Mouse (Mus musculus): ENCODE measurements around the gene Tmem198.

The Tmem198 gene

GRCm38 (mm10) chr1:75486561-75486960 lies 7.2 kb downstream of the Tmem198 start:
- in situ Hi-C loops (cut with MboI; ENCODE audit: low sequenced_read_pairs) = no loop called here

- in situ Hi-C loops (cut with MboI; ENCODE audit: low sequenced_read_pairs) = no loop called here
Measured at GRCm38 (mm10) chr1:75487040-75487404, 7.7 kb downstream of the Tmem198 start.

GRCm38 (mm10) chr1:75487405-75488161 lies 8.3 kb downstream of the Tmem198 start:
- in situ Hi-C loops (cut with MboI; ENCODE audit: low sequenced_read_pairs) = no loop called here

GRCm38 (mm10) chr1:75490785-75491551 lies 11.6 kb downstream of the Tmem198 start:
- in situ Hi-C loops (cut with MboI; ENCODE audit: low sequenced_read_pairs) = no loop called here

- in situ Hi-C loops (cut with MboI; ENCODE audit: low sequenced_read_pairs) = no loop called here
Measured at GRCm38 (mm10) chr1:75492579-75493170, 13.3 kb downstream of the Tmem198 start.

GRCm38 (mm10) chr1:75494878-75495548 lies 15.7 kb downstream of the Tmem198 start:
- in situ Hi-C loops (cut with MboI; ENCODE audit: low sequenced_read_pairs) = no loop called here

- in situ Hi-C loops (cut with MboI; ENCODE audit: low sequenced_read_pairs) = no loop called here
Measured at GRCm38 (mm10) chr1:75498897-75499296, 19.6 kb downstream of the Tmem198 start.

GRCm38 (mm10) chr1:75499441-75499840 lies 20.1 kb downstream of the Tmem198 start:
- in situ Hi-C loops (cut with MboI; ENCODE audit: low sequenced_read_pairs) = no loop called here

- in situ Hi-C loops (cut with MboI; ENCODE audit: low sequenced_read_pairs) = no loop called here
Measured at GRCm38 (mm10) chr1:75501905-75502304, 22.6 kb downstream of the Tmem198 start.

- in situ Hi-C loops (cut with MboI; ENCODE audit: low sequenced_read_pairs) = no loop called here
Measured at GRCm38 (mm10) chr1:75502945-75503650, 23.8 kb downstream of the Tmem198 start.

- in situ Hi-C loops (cut with MboI; ENCODE audit: low sequenced_read_pairs) = no loop called here
Measured at GRCm38 (mm10) chr1:75503651-75503980, 24.3 kb downstream of the Tmem198 start.

- in situ Hi-C loops (cut with MboI; ENCODE audit: low sequenced_read_pairs) = no loop called here
Measured at GRCm38 (mm10) chr1:75504256-75505045, 25.1 kb downstream of the Tmem198 start.

- in situ Hi-C loops (cut with MboI; ENCODE audit: low sequenced_read_pairs) = no loop called here
Measured at GRCm38 (mm10) chr1:75505159-75505955, 26.0 kb downstream of the Tmem198 start.

GRCm38 (mm10) chr1:75505956-75506831 lies 26.9 kb downstream of the Tmem198 start, which contains the start of gene Obsl1:
Gene Obsl1, minus strand, starts transcription at chr1:75506452.
- in situ Hi-C loops (cut with MboI; ENCODE audit: low sequenced_read_pairs) = no loop called here

- in situ Hi-C loops (cut with MboI; ENCODE audit: low sequenced_read_pairs) = no loop called here
Measured at GRCm38 (mm10) chr1:75507006-75507405, 27.7 kb downstream of the Tmem198 start, which contains the start of gene Inha. Gene Inha, plus strand, starts transcription at chr1:75507077.

GRCm38 (mm10) chr1:75509586-75509985 lies 30.3 kb downstream of the Tmem198 start:
- in situ Hi-C loops (cut with MboI; ENCODE audit: low sequenced_read_pairs) = no loop called here

GRCm38 (mm10) chr1:75510154-75510553 lies 30.8 kb downstream of the Tmem198 start:
- in situ Hi-C loops (cut with MboI; ENCODE audit: low sequenced_read_pairs) = no loop called here
